Mouse (Mus musculus) heart, postnatal 0 days (tissue): ENCODE data around the gene Krt32. TPM values are rescaled to one million over a fixed set of nuclear protein-coding genes. Genes with fewer than 3 reads are reported as not detected.
A peak's percentile ranks its signal among the peaks of the same experiment; 100 is the strongest.

Source experiments
- ATAC-seq: fragments of 200-750 bp; cut with Nextera tagmentation; 2 replicates; pipeline ENCODE4 v1.8.0; 2017; ENCODE audit warnings: low read depth, moderate number of reproducible peaks, moderate library complexity; ENCODE audit not compliant: insufficient read depth
- DNase-seq: peaks from one replicate; pipeline ENCODE4 v3.0.0-alpha.2; 2016; ENCODE audit warnings: low spot score
- H3K27ac ChIP-seq: fragments of 300-500 bp; sonication (generic); 2 replicates; pipeline ENCODE4 v1.5.1; 2014; ENCODE audit warnings: low read depth, mild to moderate bottlenecking
- H3K27me3 ChIP-seq: fragments of 300-500 bp; sonication (generic); 2 replicates; pipeline ENCODE4 v1.6.1; 2014; ENCODE audit warnings: low read length, mixed read lengths; ENCODE audit not compliant: control insufficient read depth, insufficient read depth
- H3K36me3 ChIP-seq: fragments of 300-500 bp; sonication (generic); replicated peaks from 2 replicates; pipeline ENCODE4 v1.6.1; 2014; ENCODE audit warnings: low read length, mixed read lengths; ENCODE audit not compliant: control insufficient read depth, insufficient read depth
- H3K4me1 ChIP-seq: fragments of 300-500 bp; sonication (generic); 2 replicates; pipeline ENCODE4 v1.6.1; 2014; ENCODE audit warnings: antibody characterized with exemption; ENCODE audit not compliant: control insufficient read depth, insufficient read depth
- H3K4me2 ChIP-seq: fragments of 300-500 bp; sonication (generic); 2 replicates; pipeline ENCODE4 v1.6.1; 2014; ENCODE audit warnings: low read depth, mild to moderate bottlenecking, low read length, moderate library complexity
- H3K4me3 ChIP-seq: fragments of 300-500 bp; sonication (generic); 2 replicates; pipeline ENCODE4 v1.5.1; 2014; ENCODE audit warnings: low read depth, low read length
- H3K9ac ChIP-seq: fragments of 300-500 bp; sonication (generic); replicated peaks from 2 replicates; pipeline ENCODE4 v1.6.1; 2014; ENCODE audit warnings: low read depth, low read length, mixed read lengths
- H3K9me3 ChIP-seq: fragments of 300-500 bp; sonication (generic); replicated peaks from 2 replicates; pipeline ENCODE4 v1.6.1; 2016; ENCODE audit warnings: low read length; ENCODE audit not compliant: control insufficient read depth
- CTCF ChIP-seq: IDR thresholded peaks from 2 replicates; pipeline ENCODE4 v1.5.1; 2016; ENCODE audit warnings: antibody characterized with exemption, control low read depth, low read depth
- EP300 ChIP-seq: IDR thresholded peaks from 2 replicates; pipeline ENCODE4 v1.6.1; 2016; ENCODE audit warnings: antibody characterized with exemption, low read depth
- WGBS: fragments of 180-500 bp; shearing (Covaris S2); extraction: QIAGEN DNeasy Blood & Tissue Kit; methylation state at CpG from one replicate; pipeline ENCODE4 v1.1.7; 2014; 5-methylcytosine and 5-hydroxymethylcytosine counted together
- polyA plus RNA-seq: library from polyadenylated mRNA; unstranded; fragments of >200 nt; fragmentation: Nextera tagmentation; extraction: Ambion mirVana; gene quantifications from 2 replicates; pipeline ENCODE4 v1.2.1, GENCODE M21; 2015
- total RNA-seq: library from RNA; depleted of rRNA; stranded (reverse); fragments of >200 nt; gene quantifications from 2 replicates; pipeline ENCODE4 v1.2.3, GENCODE M21; 2014; ENCODE audit warnings: low replicate concordance; rRNA removed

Gene Krt32
- total and polyA plus RNA-seq, 2 experiments from 2014 or later = not detected

GRCm38 (mm10) chr11:100047193-100047592 is 40.8 kb downstream of the Krt32 start:
- H3K4me2 ChIP-seq = no peak overlapping the region
- no peak overlapping the region for H3K4me3 ChIP-seq
- WGBS = 51% methylated on average over 2 of the region's 2 CpGs
- H3K27ac ChIP-seq = no peak overlapping the region
- H3K36me3 ChIP-seq = no peaks in the 10 kb centered on the region
- no peak for ATAC-seq
- DNase-seq = no peak
- H3K9me3 ChIP-seq = no peaks in the 10 kb centered on the region
- H3K27me3 ChIP-seq = no peaks in the 10 kb centered on the region
- H3K9ac ChIP-seq = no peak overlapping the region
- H3K4me1 ChIP-seq = no peaks in the 10 kb centered on the region
- TF ChIP-seq EP300 (no peak), CTCF (no peak)

GRCm38 (mm10) chr11:100046303-100046866 is 41.6 kb downstream of the Krt32 start:
- ATAC-seq = no peak
- no peak overlapping the region for H3K4me3 ChIP-seq
- H3K4me2 ChIP-seq = peak overlapping the region; percentile 17; the same call in 1 of the 2 replicates
- no peaks in the 10 kb centered on the region for H3K27me3 ChIP-seq
- no peak overlapping the region for H3K27ac ChIP-seq
- H3K9ac ChIP-seq = no peak overlapping the region
- 41% methylated on average over 6 of the region's 6 CpGs for WGBS
- no peaks in the 10 kb centered on the region for H3K9me3 ChIP-seq
- no peaks in the 10 kb centered on the region for H3K4me1 ChIP-seq
- H3K36me3 ChIP-seq = no peaks in the 10 kb centered on the region
- TF ChIP-seq EP300 (no peak), CTCF (no peak)
- DNase-seq = no peak

- H3K27ac ChIP-seq = no peak within 1 kb of the TSS
- 81% methylated on average over 6 of the region's 6 CpGs for WGBS
- H3K9me3 ChIP-seq = no peaks in the 10 kb centered on the region
- H3K36me3 ChIP-seq = no peaks in the 10 kb centered on the region
- H3K27me3 ChIP-seq = no peaks in the 10 kb centered on the region
- H3K4me3 ChIP-seq = no peak within 1 kb of the TSS
- DNase-seq (no peak), ATAC-seq (no peak)
- no peak within 1 kb of the TSS for H3K4me2 ChIP-seq
- no peaks in the 10 kb centered on the region for H3K4me1 ChIP-seq
- no peak within 1 kb of the TSS for H3K9ac ChIP-seq
- no peak for TF ChIP-seq EP300
- TF ChIP-seq CTCF = no peak
Observed at GRCm38 (mm10) chr11:100041454-100041853, 46.6 kb downstream of the Krt32 start, which contains the start of gene Krt34. Gene Krt34, minus strand, starts transcription at chr11:100041554.

Other genes with a start within 250 kb of the Krt32 start
- gene Krtap4-16, start 236.6 kb downstream of the Krt32 start, total RNA-seq = not detected in 2 replicates
- not detected in 2 replicates for gene Krtap4-16, start 236.6 kb downstream of the Krt32 start, polyA plus RNA-seq
- not detected in 2 replicates for gene Gm11568, start 230.3 kb downstream of the Krt32 start, total RNA-seq
- not detected in 2 replicates for gene Gm11568, start 230.3 kb downstream of the Krt32 start, polyA plus RNA-seq
- gene Gm11559, start 223.8 kb downstream of the Krt32 start, total RNA-seq = not detected in 2 replicates
- not detected in 2 replicates for gene Gm11559, start 223.8 kb downstream of the Krt32 start, polyA plus RNA-seq
- gene Krtap9-1, start 214.8 kb downstream of the Krt32 start, total RNA-seq = not detected in 2 replicates
- not detected in 2 replicates for gene Krtap9-1, start 214.8 kb downstream of the Krt32 start, polyA plus RNA-seq
- not detected in 2 replicates for gene Gm11567, start 209.0 kb downstream of the Krt32 start, total RNA-seq
- not detected in 2 replicates for gene Gm11567, start 209.0 kb downstream of the Krt32 start, polyA plus RNA-seq
- not detected in 2 replicates for gene Krtap31-1, start 180.3 kb downstream of the Krt32 start, total RNA-seq
- gene Krtap31-1, start 180.3 kb downstream of the Krt32 start, polyA plus RNA-seq = not detected in 2 replicates
- not detected in 2 replicates for gene Gm11565, start 173.5 kb downstream of the Krt32 start, total RNA-seq
- not detected in 2 replicates for gene Gm11565, start 173.5 kb downstream of the Krt32 start, polyA plus RNA-seq
- not detected in 2 replicates for gene Krtap31-2, start 151.9 kb downstream of the Krt32 start, total RNA-seq
- not detected in 2 replicates for gene Krtap31-2, start 151.9 kb downstream of the Krt32 start, polyA plus RNA-seq
- gene Krtap9-5, start 139.8 kb downstream of the Krt32 start, total RNA-seq = not detected in 2 replicates
- not detected in 2 replicates for gene Krtap9-5, start 139.8 kb downstream of the Krt32 start, polyA plus RNA-seq
- gene Krtap29-1, start 109.2 kb downstream of the Krt32 start, total RNA-seq = not detected in 2 replicates
- not detected in 2 replicates for gene Krtap29-1, start 109.2 kb downstream of the Krt32 start, polyA plus RNA-seq
- not detected in 2 replicates for gene Krtap16-1, start 101.6 kb downstream of the Krt32 start, total RNA-seq
- gene Krtap16-1, start 101.6 kb downstream of the Krt32 start, polyA plus RNA-seq = not detected in 2 replicates
- gene Krtap17-1, start 94.2 kb downstream of the Krt32 start, total RNA-seq = not detected in 2 replicates
- gene Krtap17-1, start 94.2 kb downstream of the Krt32 start, polyA plus RNA-seq = not detected in 2 replicates
- not detected in 2 replicates for gene Krt33a, start 72.0 kb downstream of the Krt32 start, total RNA-seq
- gene Krt33a, start 72.0 kb downstream of the Krt32 start, polyA plus RNA-seq = not detected in 2 replicates
- gene Krt33b, start 58.4 kb downstream of the Krt32 start, total RNA-seq = not detected in 2 replicates
- not detected in 2 replicates for gene Krt33b, start 58.4 kb downstream of the Krt32 start, polyA plus RNA-seq
- gene Krt34, start 46.7 kb downstream of the Krt32 start, total RNA-seq = not detected in 2 replicates
- not detected in 2 replicates for gene Krt34, start 46.7 kb downstream of the Krt32 start, polyA plus RNA-seq
- gene Krt31, start 37.7 kb downstream of the Krt32 start, total RNA-seq = not detected in 2 replicates
- gene Krt31, start 37.7 kb downstream of the Krt32 start, polyA plus RNA-seq = not detected in 2 replicates
- gene Krt35, start 8.0 kb upstream of the Krt32 start, total RNA-seq = not detected in 2 replicates
- not detected in 2 replicates for gene Krt35, start 8.0 kb upstream of the Krt32 start, polyA plus RNA-seq
- not detected in 2 replicates for gene Krt36, start 17.4 kb upstream of the Krt32 start, total RNA-seq
- not detected in 2 replicates for gene Krt36, start 17.4 kb upstream of the Krt32 start, polyA plus RNA-seq
- not detected in 2 replicates for gene Krt13, start 33.3 kb upstream of the Krt32 start, total RNA-seq
- 0.30 TPM in 1 of 2 replicates, not detected in the other for gene Krt13, start 33.3 kb upstream of the Krt32 start, polyA plus RNA-seq
- gene Krt15, start 47.7 kb upstream of the Krt32 start, total RNA-seq = 0.12 and 8.1 TPM in 2 replicates
- gene Krt15, start 47.7 kb upstream of the Krt32 start, polyA plus RNA-seq = 0.40 and 2.8 TPM in 2 replicates
- gene Krt19, start 60.4 kb upstream of the Krt32 start, total RNA-seq = 22.5 and 52.2 TPM in 2 replicates
- gene Krt19, start 60.4 kb upstream of the Krt32 start, polyA plus RNA-seq = 20.6 and 29.3 TPM in 2 replicates
- gene Krt9, start 105.0 kb upstream of the Krt32 start, total RNA-seq = not detected in 2 replicates
- gene Krt9, start 105.0 kb upstream of the Krt32 start, polyA plus RNA-seq = not detected in 2 replicates
- gene Krt14, start 119.3 kb upstream of the Krt32 start, total RNA-seq = 2.3 and 3.1 TPM in 2 replicates
- 2.8 and 3.0 TPM in 2 replicates for gene Krt14, start 119.3 kb upstream of the Krt32 start, polyA plus RNA-seq
- not detected in 2 replicates for gene Krt16, start 160.7 kb upstream of the Krt32 start, total RNA-seq
- gene Krt16, start 160.7 kb upstream of the Krt32 start, polyA plus RNA-seq = not detected in 2 replicates
- gene Krt17, start 172.8 kb upstream of the Krt32 start, total RNA-seq = 2.2 TPM in 1 of 2 replicates, not detected in the other
- 0.14 and 0.32 TPM in 2 replicates for gene Krt17, start 172.8 kb upstream of the Krt32 start, polyA plus RNA-seq
- gene Krt42, start 181.6 kb upstream of the Krt32 start, total RNA-seq = not detected in 2 replicates
- not detected in 2 replicates for gene Krt42, start 181.6 kb upstream of the Krt32 start, polyA plus RNA-seq
- gene Eif1, start 231.7 kb upstream of the Krt32 start, total RNA-seq = 64.1 and 105 TPM in 2 replicates
- 1,927 and 2,123 TPM in 2 replicates for gene Eif1, start 231.7 kb upstream of the Krt32 start, polyA plus RNA-seq
- gene Gast, start 246.2 kb upstream of the Krt32 start, total RNA-seq = not detected in 2 replicates
- not detected in 2 replicates for gene Gast, start 246.2 kb upstream of the Krt32 start, polyA plus RNA-seq